Mouse (Mus musculus) ES-E14 (cell line): Measurements from ENCODE around the gene Tmod4. TPM values are rescaled to one million over a fixed set of nuclear protein-coding genes. Genes with fewer than 3 reads are reported as not detected.

Experiments
- DNase-seq: peaks from one replicate; pipeline ENCODE4 v3.0.0-alpha.2; 2013; ENCODE audit warnings: low read depth, low spot score
- H3K27ac ChIP-seq: 2 replicates; pipeline ENCODE4 v1.5.1; 2012; ENCODE audit warnings: low read depth, mild to moderate bottlenecking, low read length, moderate library complexity, mixed read lengths; ENCODE audit not compliant: poor library complexity, insufficient read depth, severe bottlenecking
- H3K36me3 ChIP-seq: 2 replicates; pipeline ENCODE4 v1.6.1; 2012; ENCODE audit warnings: mild to moderate bottlenecking, low read length, moderate library complexity, mixed read lengths; ENCODE audit not compliant: control insufficient read depth, poor library complexity, insufficient read depth, severe bottlenecking
- H3K4me1 ChIP-seq, 2 experiments: fragments of 150-350 bp in 1 of 2; sonication (generic) in 1 of 2; 2 replicates each; pipeline ENCODE4 v1.6.1; 2012; ENCODE audit warnings: low read length in 2 of 2, mild to moderate bottlenecking in 1 of 2, mixed read lengths in 1 of 2; ENCODE audit not compliant: control insufficient read depth in 2 of 2, insufficient read depth in 2 of 2, poor library complexity in 1 of 2
- H3K4me3 ChIP-seq, 2 experiments: fragments of 150-350 bp in 1 of 2; sonication (generic) in 1 of 2; 2 replicates each; pipeline ENCODE4 v1.5.1; 2012; ENCODE audit warnings: low read length in 2 of 2, low read depth in 1 of 2, mild to moderate bottlenecking in 1 of 2, mixed read lengths in 1 of 2; ENCODE audit not compliant: insufficient read depth in 1 of 2, poor library complexity in 1 of 2, severe bottlenecking in 1 of 2
- H3K9ac ChIP-seq: 2 replicates; pipeline ENCODE4 v1.6.1; 2012; ENCODE audit warnings: low read depth, mild to moderate bottlenecking, low read length, mixed read lengths; ENCODE audit not compliant: poor library complexity, insufficient read depth, severe bottlenecking
- H3K9me3 ChIP-seq: fragments of 150-350 bp; sonication (generic); 2 replicates; pipeline ENCODE4 v1.6.1; 2012; ENCODE audit warnings: low read depth, mild to moderate bottlenecking, low read length; ENCODE audit not compliant: control insufficient read depth, insufficient read depth
- CHD2 ChIP-seq: IDR thresholded peaks from 2 replicates; pipeline ENCODE4 v1.6.1; 2014; ENCODE audit warnings: mild to moderate bottlenecking, low read depth, low read length, inconsistent platforms
- HCFC1 ChIP-seq: IDR thresholded peaks from 2 replicates; pipeline ENCODE4 v1.6.1; 2012; ENCODE audit warnings: low read length, inconsistent platforms, borderline replicate concordance; ENCODE audit not compliant: insufficient read depth
- MAFK ChIP-seq: IDR thresholded peaks from 2 replicates; pipeline ENCODE4 v1.6.1; 2014; ENCODE audit warnings: mild to moderate bottlenecking, low read depth, low read length, inconsistent platforms; ENCODE audit not compliant: insufficient read depth
- ZC3H11A ChIP-seq: IDR thresholded peaks from 2 replicates; pipeline ENCODE4 v1.6.1; 2012; ENCODE audit warnings: low read depth, mild to moderate bottlenecking, inconsistent platforms, low read length, borderline replicate concordance
- ZNF384 ChIP-seq: IDR thresholded peaks from 2 replicates; pipeline ENCODE4 v1.6.1; 2012; ENCODE audit warnings: low read depth, low read length, inconsistent platforms
- in situ Hi-C, 2 experiments: fragments of 600-800 bp; cut with MboI; formaldehyde crosslinking; loops; one replicate each; pipeline ENCODE4 v1.15.1; 2025; ENCODE audit warnings: low sequenced_read_pairs in 2 of 2, inconsistent platforms in 1 of 2; ENCODE audit not compliant: unreplicated experiment in 2 of 2
- total RNA-seq: library from RNA; depleted of rRNA; stranded (reverse); fragments of 300-350 nt; gene quantifications from 2 replicates; pipeline ENCODE4 v1.2.3, GENCODE M21; 2012; rRNA removed

Tmod4 gene
- 0.36 TPM in 1 of 2 replicates, not detected in the other for total RNA-seq

DNA sequence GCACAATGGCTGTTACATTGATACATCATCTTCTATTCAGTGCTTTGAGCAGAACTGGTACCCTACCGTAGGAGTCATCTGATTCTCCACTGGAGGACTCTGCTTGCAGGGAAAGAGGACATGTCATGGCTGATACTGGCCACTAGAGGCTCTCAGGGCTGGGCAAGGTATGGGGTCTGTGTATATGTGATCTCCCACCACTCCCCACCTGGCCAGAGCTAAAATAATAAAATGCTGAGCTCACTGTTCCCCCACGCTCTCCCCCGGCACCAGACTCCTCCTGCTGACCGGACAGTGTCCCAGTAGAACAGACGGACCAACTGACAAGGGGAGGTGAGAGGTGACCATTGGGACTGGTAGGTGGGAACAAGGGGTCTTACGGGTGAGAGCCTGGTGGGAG lies at the start of gene Tmod4:
Gene Tmod4, plus strand, starts transcription at position 231 of the 400 bp plus-strand sequence.
- in situ Hi-C loops, result no loop called here
- no peaks in the 10 kb centered on the region for H3K9me3 ChIP-seq
- TF ChIP-seq ZC3H11A (no peak), ZNF384 (no peak), MAFK (no peak), HCFC1 (no peak), CHD2 (no peak)
- H3K4me1 ChIP-seq, result peaks cover 0 to 5% of the 10 kb centered on the region in 2 experiments; a peak in 1 of 4 replicates
- DNase-seq, result no peak
- peaks cover 21% of the 10 kb centered on the region for H3K36me3 ChIP-seq
- no peak within 1 kb of the TSS for H3K9ac ChIP-seq
- H3K27ac ChIP-seq, result no peak within 1 kb of the TSS
- no peak within 1 kb of the TSS for H3K4me3 ChIP-seq

DNA sequence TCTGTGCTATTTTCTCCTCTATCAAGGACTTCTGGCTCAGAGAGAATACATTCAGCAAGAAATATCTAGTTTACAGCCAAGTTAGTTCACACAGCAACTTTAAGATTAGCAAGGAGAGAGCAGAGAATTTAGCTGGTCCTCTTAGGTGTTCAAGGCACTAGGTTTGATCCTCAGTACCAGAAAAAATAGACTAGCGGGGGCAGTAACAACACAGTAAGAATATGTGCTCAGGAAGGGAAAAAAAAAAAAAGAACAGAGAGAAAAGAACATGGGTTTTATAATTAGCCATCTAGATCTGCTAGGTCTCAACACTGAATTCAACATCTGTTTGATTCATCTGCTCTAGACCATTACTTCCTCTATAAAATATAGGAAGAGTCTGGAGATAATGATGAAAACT lies 36.2 kb upstream of the Tmod4 start:
- in situ Hi-C loops, result no loop called here
- no peaks in the 10 kb centered on the region for H3K9me3 ChIP-seq
- H3K4me3 ChIP-seq, result no peak overlapping the region
- no peaks in the 10 kb centered on the region; a peak in 1 of 4 replicates for H3K4me1 ChIP-seq
- no peak for TF ChIP-seq HCFC1
- TF ChIP-seq ZNF384, result no peak
- TF ChIP-seq ZC3H11A, result no peak
- TF ChIP-seq CHD2, result no peak
- no peak for TF ChIP-seq MAFK
- no peak overlapping the region for H3K27ac ChIP-seq
- no peak overlapping the region for H3K9ac ChIP-seq
- no peaks in the 10 kb centered on the region; the same call in 1 of the 2 replicates for H3K36me3 ChIP-seq
- DNase-seq, result no peak

DNA sequence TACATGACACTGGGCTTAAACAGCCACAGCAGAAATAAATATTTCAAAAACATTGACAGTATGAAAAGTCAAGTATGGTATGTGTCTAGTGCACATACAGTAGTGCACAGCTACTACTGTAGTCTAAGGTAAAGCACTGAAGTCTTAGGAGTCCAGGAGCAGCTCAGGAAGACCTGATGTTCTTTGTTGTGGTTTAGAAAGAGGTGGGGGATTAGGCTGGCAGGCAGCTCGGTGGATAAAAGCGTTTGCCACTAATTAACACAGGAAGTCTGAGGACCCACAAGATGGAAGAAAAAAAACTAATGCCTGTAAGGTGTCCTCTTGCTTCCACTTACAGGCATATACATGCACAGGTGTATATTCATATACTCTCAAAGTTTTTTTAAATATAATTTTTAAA lies 23.4 kb upstream of the Tmod4 start:
- Histone ChIP-seq H3K9me3 (no peaks in the 10 kb centered on the region), H3K27ac (no peak overlapping the region), H3K4me3 (no peak overlapping the region), H3K9ac (no peak overlapping the region), H3K36me3 (peaks cover 5% of the 10 kb centered on the region), H3K4me1 (peaks cover 0 to 1% of the 10 kb centered on the region in 2 experiments; a peak in 1 of 4 replicates)
- in situ Hi-C loops, result no loop called here
- no peak for DNase-seq
- TF ChIP-seq ZC3H11A (no peak), HCFC1 (no peak), CHD2 (no peak), MAFK (no peak), ZNF384 (no peak)

DNA sequence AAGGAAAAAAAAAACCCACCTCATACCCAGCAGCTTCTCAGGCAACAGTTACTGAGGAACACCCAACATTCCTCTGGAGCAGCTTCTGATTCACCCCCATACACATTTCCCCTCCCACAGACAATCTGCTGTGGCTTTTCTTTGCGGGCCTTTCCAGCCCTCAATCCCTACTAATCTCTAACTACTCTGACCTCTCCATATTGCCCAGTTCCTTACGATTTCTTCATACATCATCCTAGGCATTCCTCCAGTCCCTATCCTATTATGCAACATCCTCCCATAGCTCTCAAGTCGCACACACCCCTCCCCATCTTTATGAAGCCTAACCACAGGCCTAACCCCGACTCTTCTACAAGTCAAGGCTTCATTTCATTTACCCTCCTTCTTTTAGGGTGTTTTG lies 19.2 kb upstream of the Tmod4 start:
- H3K36me3 ChIP-seq, result peaks cover 5% of the 10 kb centered on the region; the same call in 1 of the 2 replicates
- in situ Hi-C loops, result no loop called here
- peak overlapping the region; percentile 85 to 89 for H3K4me3 ChIP-seq
- TF ChIP-seq CHD2, result no peak
- no peak for TF ChIP-seq MAFK
- TF ChIP-seq HCFC1, result no peak
- TF ChIP-seq ZC3H11A, result no peak
- no peak for TF ChIP-seq ZNF384
- H3K27ac ChIP-seq, result no peak overlapping the region
- H3K9ac ChIP-seq, result peak overlapping the region; percentile 67; the same call in 1 of the 2 replicates
- no peak for DNase-seq
- H3K9me3 ChIP-seq, result no peaks in the 10 kb centered on the region
- H3K4me1 ChIP-seq, result peaks cover 0 to 1% of the 10 kb centered on the region in 2 experiments; a peak in 1 of 4 replicates
